Mouse (Mus musculus): ENCODE results near the gene Arhgap20.

The Arhgap20 gene

DNA sequence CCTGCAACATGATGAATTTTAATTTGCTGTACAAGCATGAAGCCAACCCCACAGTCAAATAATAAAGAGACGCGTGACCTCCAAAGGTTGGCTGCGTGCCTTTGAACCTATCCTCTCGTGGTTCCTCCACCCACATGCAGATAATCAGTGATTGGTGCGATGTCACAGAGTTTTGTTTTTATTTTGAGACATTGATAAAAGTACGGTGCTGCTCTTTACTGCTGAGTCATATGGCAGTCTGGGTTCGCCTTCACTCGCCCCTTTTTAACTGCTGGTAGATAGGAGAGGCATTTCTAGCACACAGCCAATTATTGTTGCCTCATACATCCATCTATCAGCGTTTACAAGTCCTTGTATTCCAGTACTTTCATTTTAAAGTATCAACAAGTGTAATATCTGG is 34.0 kb downstream of the Arhgap20 start:
- no peak for DNase-seq (ENCODE audit: low spot score)

GRCm38 (mm10) chr9:51807272-51807671 is 42.1 kb downstream of the Arhgap20 start:
- no peak for DNase-seq (ENCODE audit: low spot score)

DNA sequence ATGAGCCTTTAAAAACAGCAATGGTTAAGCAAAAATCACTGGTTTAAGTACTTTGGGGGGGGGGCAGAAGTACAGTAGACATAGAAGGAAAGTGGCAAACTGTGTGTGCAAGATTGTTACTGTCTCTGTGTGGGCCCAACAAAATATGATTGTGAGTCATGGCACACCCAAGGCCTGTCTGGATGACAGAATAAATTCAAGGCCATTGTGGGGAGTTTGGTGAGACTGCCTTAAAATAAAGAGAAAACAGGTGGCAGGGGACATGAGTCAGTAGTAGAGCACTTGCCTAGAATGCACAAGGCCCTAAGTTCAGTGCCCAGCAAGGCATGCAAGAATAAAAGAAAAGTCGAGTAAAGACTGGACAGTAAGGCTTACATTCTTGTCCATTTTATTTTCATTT is 47.8 kb downstream of the Arhgap20 start:
- no peak for DNase-seq (ENCODE audit: low spot score)

DNA sequence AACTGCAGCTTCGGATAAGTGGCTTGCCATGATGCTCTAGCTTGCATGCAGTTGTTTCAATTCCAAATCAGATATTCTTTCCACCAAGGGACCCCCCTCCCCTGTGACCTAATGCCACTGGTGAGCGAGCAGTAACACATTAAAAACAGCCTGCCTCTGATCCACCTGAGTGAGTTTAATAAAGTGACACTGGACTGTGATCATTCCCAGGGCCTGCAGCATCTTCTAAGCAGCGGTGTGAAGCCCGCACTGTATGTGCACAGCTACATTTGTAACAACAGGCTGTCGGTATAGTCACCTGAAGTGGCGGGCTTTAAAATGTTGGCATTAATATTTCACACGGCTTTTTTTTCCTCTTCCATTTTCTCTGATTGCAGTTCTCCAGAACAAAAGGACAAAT is 59.4 kb downstream of the Arhgap20 start:
- DNase-seq (ENCODE audit: low spot score): no peak

DNA sequence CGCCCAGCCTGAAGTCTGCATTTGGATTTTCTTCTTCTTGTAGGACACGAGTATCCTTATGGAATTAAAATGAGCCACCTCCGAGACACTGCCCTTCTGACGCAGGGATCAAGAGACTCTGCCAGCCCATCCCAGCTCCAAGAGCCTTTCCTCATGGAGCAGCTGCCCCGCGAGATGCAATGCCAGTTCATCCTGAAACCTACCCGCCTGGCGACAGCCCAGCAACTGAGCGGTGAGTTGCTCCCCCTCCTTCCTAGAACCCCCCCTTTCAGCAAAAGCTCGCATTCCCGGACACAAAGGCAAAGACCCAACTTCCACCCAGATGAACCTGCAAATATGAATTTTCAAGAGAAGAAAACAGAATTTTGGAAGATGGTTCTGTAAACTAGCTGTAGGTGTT is 66.5 kb downstream of the Arhgap20 start:
- DNase-seq (ENCODE audit: low spot score): no peak

DNA sequence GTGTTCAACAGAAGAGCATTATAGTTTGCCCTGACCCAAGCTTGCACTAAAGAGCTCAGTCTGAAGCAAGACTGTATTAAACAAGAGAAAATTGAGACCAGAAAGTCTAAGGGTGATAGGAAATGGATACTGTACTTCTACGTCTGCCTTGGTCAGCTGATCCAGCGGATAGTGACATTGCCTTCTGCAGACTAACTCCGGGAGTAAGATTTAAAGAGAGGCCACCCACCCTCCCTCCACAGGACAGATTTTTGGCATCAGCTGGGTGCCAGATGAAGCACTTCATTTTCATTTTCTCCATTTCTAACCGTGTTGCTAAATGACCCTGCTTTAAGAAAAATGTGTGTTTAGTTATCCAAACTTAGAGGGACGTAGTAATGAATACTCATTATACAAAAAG is 67.2 kb downstream of the Arhgap20 start:
- DNase-seq (ENCODE audit: low spot score): no peak

GRCm38 (mm10) chr9:51837716-51838115 is 72.6 kb downstream of the Arhgap20 start:
- DNase-seq (ENCODE audit: low spot score): no peak

- no peak for DNase-seq (ENCODE audit: low spot score)
These were observed 78.1 kb downstream of the Arhgap20 start for GRCm38 (mm10) chr9:51843216-51843615.

DNA sequence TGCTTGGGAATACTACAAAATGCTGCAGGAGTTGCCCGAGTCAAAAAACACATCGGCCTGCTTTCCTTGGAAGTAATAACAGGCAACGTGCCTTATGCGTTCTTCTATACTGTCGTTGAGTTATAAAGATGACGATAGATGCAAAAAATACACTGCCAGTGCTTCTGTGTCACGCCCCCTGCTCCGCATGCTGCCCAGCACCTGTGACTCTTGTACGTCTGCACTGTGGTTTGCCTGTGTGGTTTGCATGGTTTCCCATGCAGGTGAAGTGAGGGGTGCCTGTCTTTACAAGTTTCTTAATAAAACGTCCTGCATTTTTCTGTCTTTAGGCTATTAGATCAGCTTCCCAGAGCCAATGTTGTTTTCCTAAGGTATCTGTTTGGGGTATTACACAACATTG is 80.7 kb downstream of the Arhgap20 start:
- DNase-seq (ENCODE audit: low spot score): no peak

DNA sequence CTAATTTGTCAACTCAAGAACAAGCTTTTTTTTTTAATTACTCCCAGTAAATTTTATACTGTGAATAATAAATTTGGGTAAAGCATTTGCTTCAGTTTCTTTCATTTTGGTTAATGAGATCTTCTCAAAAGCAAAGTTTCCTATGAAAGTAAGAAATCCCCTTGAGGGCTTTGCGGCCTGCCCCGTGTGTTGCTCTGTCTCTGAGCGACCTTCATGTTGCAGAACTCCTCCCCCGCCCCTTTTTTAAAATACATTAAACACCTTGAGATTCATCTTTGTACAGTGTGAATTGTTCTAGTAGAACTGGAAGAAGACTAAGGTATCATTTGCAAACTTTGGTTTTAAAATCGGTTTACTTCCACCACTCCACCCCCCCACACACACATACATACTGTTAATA is 88.6 kb downstream of the Arhgap20 start:
- DNase-seq (ENCODE audit: low spot score): no peak

DNA sequence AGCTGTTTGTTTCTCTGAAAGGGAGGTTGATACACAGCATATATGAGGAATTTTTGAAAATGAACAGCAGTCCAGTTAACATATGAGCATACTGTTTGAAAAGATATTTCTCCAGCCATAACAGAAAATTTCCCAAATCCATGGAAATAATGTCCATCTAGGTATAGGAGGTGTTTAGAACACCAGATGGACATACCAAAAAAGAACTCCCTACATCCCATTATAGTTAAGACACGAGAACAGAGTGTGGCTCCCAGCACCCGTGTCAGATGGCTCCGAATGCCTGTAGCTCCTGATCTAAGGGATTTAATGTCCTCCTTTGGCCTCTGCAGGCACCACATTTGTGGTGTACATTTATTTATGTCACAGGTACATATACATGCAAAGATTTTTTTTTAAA is 99.1 kb downstream of the Arhgap20 start:
- no peak for DNase-seq (ENCODE audit: low spot score)

- DNase-seq (ENCODE audit: low spot score): no peak
These were observed 101.5 kb downstream of the Arhgap20 start for GRCm38 (mm10) chr9:51866634-51867033.

DNA sequence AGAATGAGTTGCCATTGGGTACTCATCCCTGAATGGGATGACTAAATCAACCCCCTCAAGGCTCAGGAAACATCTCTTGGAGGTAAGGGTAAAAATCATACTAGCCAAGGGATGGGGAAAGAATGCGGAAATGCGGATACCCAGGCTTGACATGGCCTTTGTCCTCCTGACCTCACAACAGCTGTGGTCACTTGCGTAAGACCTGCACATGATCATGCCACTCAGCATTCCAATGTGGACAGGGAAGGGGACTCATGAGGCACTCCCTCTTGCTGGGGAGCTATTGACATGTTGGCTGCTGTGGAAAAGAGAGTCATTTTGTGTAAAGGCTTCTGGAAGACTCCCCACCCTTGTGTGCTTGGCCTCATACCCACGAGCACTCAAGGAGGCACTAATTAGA is 103.9 kb downstream of the Arhgap20 start:
- DNase-seq (ENCODE audit: low spot score): peak; percentile 18

- DNase-seq (ENCODE audit: low spot score): peak; percentile 42
These were observed 109.2 kb downstream of the Arhgap20 start for GRCm38 (mm10) chr9:51874348-51874747.

GRCm38 (mm10) chr9:51875531-51875930 is 110.4 kb downstream of the Arhgap20 start:
- DNase-seq (ENCODE audit: low spot score): no peak

DNA sequence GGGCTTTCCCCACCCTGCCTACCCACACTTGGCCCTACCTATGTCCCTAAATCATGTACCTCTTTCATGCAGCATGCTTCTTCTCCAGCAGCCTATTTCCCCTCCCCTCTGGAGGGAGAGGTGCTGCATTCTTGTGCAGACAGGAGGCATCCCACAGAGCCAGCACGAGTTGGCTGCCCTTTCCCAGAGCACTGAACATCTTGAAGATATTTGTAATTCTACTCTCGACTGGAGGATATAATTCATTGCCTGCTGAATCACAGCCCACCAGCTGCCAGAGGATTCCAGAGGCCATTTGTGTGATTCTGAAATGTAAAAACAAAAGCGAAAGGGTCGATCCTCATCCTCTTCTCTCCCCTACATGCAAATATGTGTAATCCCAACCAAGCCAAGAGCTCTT is 116.2 kb downstream of the Arhgap20 start:
- peak; percentile 49 for DNase-seq (ENCODE audit: low spot score)

DNA sequence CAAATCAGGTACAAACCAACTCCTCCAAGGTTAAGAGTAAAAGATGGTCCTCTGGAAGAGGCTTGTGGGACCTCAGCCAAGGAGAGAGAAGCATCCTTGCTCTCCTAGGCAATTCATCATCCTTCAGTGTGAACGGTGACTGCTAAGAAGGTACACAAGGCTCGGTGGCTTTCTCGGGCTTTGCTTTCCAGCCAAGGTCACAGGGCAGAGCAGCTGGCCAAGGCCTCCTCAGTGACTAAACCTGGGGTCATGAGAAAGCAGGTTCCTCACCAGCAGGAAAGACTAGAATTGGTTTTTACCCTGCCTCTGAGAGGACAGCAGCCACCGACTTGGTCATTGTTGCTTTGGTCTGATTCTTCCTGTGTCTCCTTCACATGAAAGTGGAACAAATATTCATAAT is 116.7 kb downstream of the Arhgap20 start:
- no peak for DNase-seq (ENCODE audit: low spot score)

DNA sequence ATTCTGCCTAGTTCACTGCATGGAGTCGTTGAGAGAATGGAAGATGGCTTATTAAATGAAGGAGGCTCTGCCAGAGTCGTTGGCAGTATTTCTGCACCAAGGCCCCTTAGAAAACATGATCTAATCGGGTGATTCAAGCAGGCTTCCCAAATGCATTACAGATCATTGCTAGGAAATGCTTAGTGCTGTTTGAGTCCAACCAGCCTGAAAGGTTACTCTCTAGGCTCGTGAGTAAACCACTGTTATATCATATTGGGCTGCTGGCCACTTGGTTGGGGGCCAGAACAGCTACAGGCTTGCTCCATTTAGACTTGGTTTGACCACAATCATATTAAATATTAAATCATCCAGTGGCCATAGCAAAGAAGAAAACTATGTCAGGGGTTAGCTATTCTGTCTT is 118.2 kb downstream of the Arhgap20 start:
- no peak for DNase-seq (ENCODE audit: low spot score)

DNA sequence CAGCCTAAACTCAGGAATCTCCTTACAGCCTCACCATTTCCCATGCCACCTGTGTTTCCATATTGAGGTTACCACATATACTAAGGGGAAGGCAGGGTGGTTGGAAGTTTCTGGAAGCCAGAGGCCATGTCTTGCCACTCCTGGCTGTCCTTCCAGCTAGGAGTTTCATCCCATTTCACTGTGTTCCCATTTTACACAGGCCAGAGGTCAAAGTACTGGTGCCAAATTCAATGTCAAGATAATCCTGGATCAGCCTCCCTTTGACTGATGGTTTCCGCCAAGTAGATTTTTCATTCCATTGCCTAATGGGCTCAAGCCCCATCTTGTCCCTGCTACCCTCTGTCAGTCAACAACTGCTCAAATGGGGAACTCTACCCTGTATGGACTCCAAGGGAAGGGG is 127.8 kb downstream of the Arhgap20 start:
- no peak for DNase-seq (ENCODE audit: low spot score)
